Mouse (Mus musculus) gonadal fat pad, adult 2 months (tissue): ENCODE data around the gene Slain2. TPM values are rescaled to one million over a fixed set of nuclear protein-coding genes. Genes with fewer than 3 reads are reported as not detected.
"Not testable (repeated sequence)": the region's sequence is repeated elsewhere in the genome, so short reads cannot be mapped to it uniquely, and the experiment has no call there.

Experiments used
- DNase-seq: peaks from one replicate; pipeline ENCODE4 v3.0.0-alpha.2; 2012; ENCODE audit warnings: low read depth
- polyA plus RNA-seq: library from polyadenylated mRNA; depleted of rRNA; stranded (reverse); fragments of >200 nt; gene quantifications from 2 replicates; pipeline ENCODE4 v1.2.3, GENCODE M21; 2012

Slain2 gene
- polyA plus RNA-seq, 1 experiment: 19.8 TPM

- DNase-seq: no peak
Observed at GRCm38 (mm10) chr5:72950252-72950651, 36.1 kb downstream of the Slain2 start.

GRCm38 (mm10) chr5:72953996-72954604 is 40.0 kb downstream of the Slain2 start:
- no peak for DNase-seq

- no peak for DNase-seq
Observed at GRCm38 (mm10) chr5:72957281-72957680, 43.2 kb downstream of the Slain2 start.

- DNase-seq: no peak
Observed at GRCm38 (mm10) chr5:72960096-72960495, 46.0 kb downstream of the Slain2 start.

GRCm38 (mm10) chr5:72965706-72966105 is 51.6 kb downstream of the Slain2 start:
- DNase-seq: peak; percentile 38

- no peak for DNase-seq
Observed at GRCm38 (mm10) chr5:72972435-72972834, 58.3 kb downstream of the Slain2 start.

- DNase-seq: no peak
Observed at GRCm38 (mm10) chr5:72972934-72973333, 58.8 kb downstream of the Slain2 start.

GRCm38 (mm10) chr5:72974602-72975001 is 60.5 kb downstream of the Slain2 start, which contains the start of gene Gm10135:
Gene Gm10135, minus strand, starts transcription at chr5:72974702.
- DNase-seq: no peak

- DNase-seq: peak; percentile 8
Observed at GRCm38 (mm10) chr5:72975996-72976395, 61.9 kb downstream of the Slain2 start.

GRCm38 (mm10) chr5:72976539-72976938 is 62.4 kb downstream of the Slain2 start:
- DNase-seq: peak; percentile 72

GRCm38 (mm10) chr5:72984091-72984490 is 70.0 kb downstream of the Slain2 start:
- peak; percentile 9 for DNase-seq

GRCm38 (mm10) chr5:72987786-72988185 is 73.7 kb downstream of the Slain2 start:
- no peak for DNase-seq

- DNase-seq: no peak
Observed at GRCm38 (mm10) chr5:72989756-72990155, 75.7 kb downstream of the Slain2 start.

- DNase-seq: no peak
Observed at GRCm38 (mm10) chr5:72992474-72992873, 78.4 kb downstream of the Slain2 start.

GRCm38 (mm10) chr5:72994424-72994823 is 80.3 kb downstream of the Slain2 start:
- DNase-seq: no peak

GRCm38 (mm10) chr5:72994928-72995327 is 80.8 kb downstream of the Slain2 start:
- DNase-seq: no peak

- no peak for DNase-seq
Observed at GRCm38 (mm10) chr5:72995379-72995778, 81.3 kb downstream of the Slain2 start.

GRCm38 (mm10) chr5:72998546-72998945 is 84.4 kb downstream of the Slain2 start:
- DNase-seq: not testable (repeated sequence)

GRCm38 (mm10) chr5:73004046-73004445 is 89.9 kb downstream of the Slain2 start:
- DNase-seq: no peak

GRCm38 (mm10) chr5:73006784-73007581 is 92.9 kb downstream of the Slain2 start, which contains the start of gene Slc10a4:
Gene Slc10a4, plus strand, starts transcription at chr5:73006883.
- no peak for DNase-seq

GRCm38 (mm10) chr5:73007582-73007959 is 93.5 kb downstream of the Slain2 start:
- no peak for DNase-seq

- not testable (repeated sequence) for DNase-seq
Observed at GRCm38 (mm10) chr5:73008230-73008629, 94.1 kb downstream of the Slain2 start.

GRCm38 (mm10) chr5:73011806-73012205 is 97.7 kb downstream of the Slain2 start:
- not testable (repeated sequence) for DNase-seq
